ENCODE assay signal across 14 mouse cellular contexts in genomic region chr1:88109604-88110003, GRCm38 (mm10). TPM values are rescaled to one million over a fixed set of nuclear protein-coding genes. Genes with fewer than 3 reads are reported as not detected.
"Had no signal": no experiment of that assay in that cellular context is flagged by ENCODE, and none has a peak within 500 bp of the region (broad histone marks: within the 10 kb centered on the region; RNA-seq: fewer than 3 reads in every experiment).

No protein-coding gene starts in this region.

RNA-seq across cellular contexts. Expression of gene Ugt1a6b, which starts 6.6 kb away (rescaled TPM):
- polyA plus RNA-seq: lung, embryonic 14.5 days; midbrain, embryonic 10.5 days; midbrain, embryonic 12.5 days; neural tube, embryonic 11.5 days; neural tube, embryonic 13.5 days; neural tube, embryonic 15.5 days; thymus, postnatal 0 days had no signal

RNA-seq across cellular contexts. Expression of gene Ugt1a8, which starts 22.0 kb away (rescaled TPM):
- polyA plus RNA-seq: lung, embryonic 14.5 days; lung, embryonic 16.5 days; midbrain, embryonic 10.5 days; midbrain, embryonic 12.5 days; midbrain, embryonic 14.5 days; midbrain, embryonic 16.5 days; myocyte; neural tube, embryonic 11.5 days; neural tube, embryonic 13.5 days; neural tube, embryonic 15.5 days; small intestine, adult 2 months; stomach, embryonic 14.5 days; stomach, embryonic 16.5 days; thymus, postnatal 0 days had no signal

RNA-seq across cellular contexts. Expression of gene Ugt1a6a, which starts 25.0 kb away (rescaled TPM):
- polyA plus RNA-seq: midbrain, embryonic 10.5 days; neural tube, embryonic 11.5 days had no signal

RNA-seq across cellular contexts. Expression of gene Ugt1a9, which starts 39.0 kb away (rescaled TPM):
- polyA plus RNA-seq: lung, embryonic 14.5 days; lung, embryonic 16.5 days; midbrain, embryonic 10.5 days; midbrain, embryonic 12.5 days; midbrain, embryonic 14.5 days; midbrain, embryonic 16.5 days; myocyte; neural tube, embryonic 11.5 days; neural tube, embryonic 13.5 days; thymus, postnatal 0 days had no signal
